Mouse (Mus musculus): ENCODE measurements at regions not wholly inside any gene's neighbourhood (a gene's known extent, or its start where the extent isn't known, plus 50 kb on each side); places are given as distances from the start of the nearest gene placed in this dataset.
A peak's percentile ranks its signal among the peaks of the same experiment; 100 is the strongest.

DNA sequence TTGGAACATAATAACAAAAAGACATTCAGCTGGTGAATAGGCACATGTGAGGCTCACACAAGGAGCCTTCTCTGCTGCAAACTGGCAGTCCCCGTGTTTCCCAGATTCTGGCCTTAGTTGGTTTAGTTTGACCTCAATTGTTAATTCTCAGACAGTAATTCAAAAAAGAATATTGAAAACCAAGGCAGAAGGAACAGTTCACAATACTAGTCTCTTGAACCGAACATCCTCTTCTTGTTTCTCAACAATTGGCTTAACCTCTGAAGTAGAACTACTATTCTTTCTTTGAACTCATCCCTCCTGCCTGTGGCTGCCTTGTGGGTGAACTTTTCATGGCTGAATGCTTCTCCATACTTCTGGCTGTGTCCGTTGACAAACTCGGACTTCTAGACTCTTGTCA, 110.4 kb upstream of the Neil3 start:
- no peak for DNase-seq (ENCODE audit: extremely low spot score in 1 of 2, low spot score in 1 of 2)

DNA sequence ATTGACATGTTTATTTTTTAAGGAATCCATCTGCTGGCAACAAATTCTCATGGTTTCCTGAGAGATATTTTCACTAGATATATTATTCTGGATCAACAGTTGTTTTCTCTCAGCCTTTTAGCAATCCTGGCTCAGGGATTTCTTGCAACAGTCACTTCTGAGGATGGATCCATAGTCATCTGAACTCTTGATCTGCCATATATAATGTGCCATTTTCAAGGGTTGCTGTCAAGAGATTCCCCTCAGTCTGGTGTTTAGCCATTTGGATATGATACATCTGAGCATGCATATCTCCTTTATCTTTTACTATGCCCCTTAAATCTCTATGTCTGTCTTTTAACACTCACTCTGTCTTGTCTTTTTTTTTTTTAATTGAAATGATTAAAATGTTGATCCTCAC, 130.3 kb upstream of the Neil3 start:
- no peak for DNase-seq (ENCODE audit: extremely low spot score in 1 of 2, low spot score in 1 of 2)

GRCm38 (mm10) chr8:53775511-53775910, 136.6 kb upstream of the Neil3 start:
- DNase-seq (ENCODE audit: extremely low spot score in 1 of 2, low spot score in 1 of 2): no peak

- DNase-seq (ENCODE audit: extremely low spot score in 1 of 2, low spot score in 1 of 2): no peak
Observed at GRCm38 (mm10) chr8:53780886-53781285, 142.0 kb upstream of the Neil3 start.

- DNase-seq (ENCODE audit: extremely low spot score in 1 of 2, low spot score in 1 of 2): no peak
Observed at GRCm38 (mm10) chr8:53781885-53782284, 143.0 kb upstream of the Neil3 start.

DNA sequence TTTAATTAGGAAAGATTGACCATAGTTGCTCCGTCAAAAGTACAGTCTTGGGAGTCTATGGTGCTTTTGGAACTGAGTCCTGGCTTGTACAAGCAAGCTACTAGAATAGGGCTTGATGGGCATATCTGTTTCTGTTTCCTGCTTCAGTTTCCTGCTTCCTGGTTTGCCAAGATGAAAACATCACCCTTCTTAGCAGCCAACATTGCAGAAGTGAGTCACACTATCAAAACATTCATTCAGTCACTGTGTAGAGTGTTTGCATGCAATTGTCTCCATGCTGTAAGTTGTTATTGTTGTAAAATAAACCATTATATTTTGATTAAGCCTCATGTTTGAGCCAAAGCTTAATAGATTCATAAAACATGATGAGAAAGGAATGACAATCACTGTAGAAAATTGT, 149.3 kb upstream of the Neil3 start:
- DNase-seq (ENCODE audit: extremely low spot score in 1 of 2, low spot score in 1 of 2): no peak

DNA sequence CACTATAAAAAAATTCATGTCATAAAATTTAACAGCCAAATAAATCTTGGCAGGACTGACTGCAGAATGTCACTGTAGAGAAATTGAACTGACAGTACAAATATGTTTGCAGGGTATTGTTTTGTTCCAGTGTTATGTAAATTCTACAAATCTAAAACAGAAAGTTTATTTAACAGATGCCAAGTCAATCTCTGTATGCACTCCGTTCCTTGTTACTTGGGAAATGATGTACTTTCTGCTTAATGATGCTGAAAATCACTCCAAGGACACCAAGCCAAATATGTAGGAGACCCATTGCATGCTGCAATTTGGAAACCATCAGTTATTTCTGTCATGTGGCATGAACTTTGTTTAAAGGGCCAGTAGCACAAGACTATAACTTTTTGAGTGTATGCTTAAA, 182.3 kb upstream of the Neil3 start:
- DNase-seq (ENCODE audit: extremely low spot score in 1 of 2, low spot score in 1 of 2): no peak

- no peak for DNase-seq (ENCODE audit: extremely low spot score in 1 of 2, low spot score in 1 of 2)
Observed at GRCm38 (mm10) chr8:53827395-53827794, 188.5 kb upstream of the Neil3 start.

DNA sequence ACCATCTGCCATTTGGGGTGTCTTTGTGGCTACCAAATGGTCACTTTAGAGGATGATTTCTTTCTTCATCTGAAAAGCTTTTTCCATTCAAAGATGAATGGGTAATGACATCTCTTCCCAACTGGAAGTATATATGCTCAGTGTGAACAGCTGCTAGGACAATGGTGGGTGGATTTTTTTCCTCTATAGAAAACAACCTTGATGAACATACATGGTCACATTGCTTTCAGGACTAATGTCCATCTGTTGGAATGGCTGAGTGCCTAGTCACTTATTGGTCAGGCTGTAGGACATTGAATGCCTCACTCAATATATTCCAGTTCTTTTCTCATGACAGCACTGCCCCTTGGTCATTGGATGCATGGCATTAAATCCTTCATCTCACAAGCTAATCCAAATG, 209.0 kb upstream of the Neil3 start:
- no peak for DNase-seq (ENCODE audit: extremely low spot score in 1 of 2, low spot score in 1 of 2)

- peak in 1 of 2 experiments; percentile 2 for DNase-seq (ENCODE audit: extremely low spot score in 1 of 2, low spot score in 1 of 2)
Observed at GRCm38 (mm10) chr8:53868567-53868966, 208.8 kb upstream of the Vegfc start.

DNA sequence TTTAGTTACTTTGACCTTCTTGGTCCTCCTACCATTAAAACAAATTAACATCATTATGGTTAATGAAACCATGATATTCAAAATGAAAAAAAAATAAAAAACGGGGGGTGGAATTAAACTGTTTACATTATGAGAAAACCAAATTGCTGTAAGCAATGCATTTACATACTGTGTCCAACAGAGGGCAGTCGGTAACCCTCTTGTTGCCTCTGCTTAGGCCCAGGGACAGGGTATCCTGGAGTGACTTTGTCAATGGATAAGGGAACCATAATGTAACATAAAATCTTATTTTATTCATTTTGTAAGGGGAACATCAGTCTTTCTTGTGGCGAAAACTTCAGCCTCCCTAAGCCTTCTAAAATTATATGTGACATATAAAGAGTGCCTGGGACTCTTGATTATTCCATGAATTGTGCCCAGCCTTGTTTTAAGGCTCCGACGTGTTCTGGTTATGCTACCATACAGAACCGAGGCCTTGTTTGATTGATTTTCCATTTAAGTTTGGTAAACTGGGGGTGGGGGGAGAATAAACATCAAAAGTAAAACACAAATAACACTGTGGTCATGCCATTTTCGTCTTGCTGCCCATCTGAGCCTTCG, 207.3 kb upstream of the Vegfc start:
- peak in 1 of 2 experiments; percentile 49 for DNase-seq (ENCODE audit: extremely low spot score in 1 of 2, low spot score in 1 of 2)

- DNase-seq (ENCODE audit: extremely low spot score in 1 of 2, low spot score in 1 of 2): no peak
Observed at GRCm38 (mm10) chr8:53872033-53872619, 205.3 kb upstream of the Vegfc start.

GRCm38 (mm10) chr8:53878846-53879245, 198.6 kb upstream of the Vegfc start:
- DNase-seq (ENCODE audit: extremely low spot score in 1 of 2, low spot score in 1 of 2): no peak

DNA sequence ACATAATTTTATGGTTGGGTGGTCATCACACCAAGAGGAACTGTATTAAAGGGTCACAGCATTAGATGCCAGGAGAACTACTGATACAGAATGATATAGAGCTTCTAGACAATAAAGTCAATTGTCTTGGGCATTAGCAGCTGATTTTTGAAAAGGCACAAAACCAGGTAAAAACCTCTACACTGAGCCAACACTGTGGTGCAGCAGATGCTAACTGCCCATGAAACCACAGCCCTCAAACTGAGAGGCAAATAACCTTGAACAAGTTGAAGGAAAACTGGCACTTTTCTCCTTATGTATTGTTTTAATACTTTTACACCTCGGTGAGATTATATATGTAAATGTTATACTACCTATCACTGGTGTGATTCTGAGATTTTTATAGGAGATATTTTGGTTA, 195.9 kb upstream of the Vegfc start:
- DNase-seq (ENCODE audit: extremely low spot score in 1 of 2, low spot score in 1 of 2): no peak

- DNase-seq (ENCODE audit: extremely low spot score in 1 of 2, low spot score in 1 of 2): peak in 1 of 2 experiments; percentile 15
Observed at GRCm38 (mm10) chr8:53892205-53892710, 185.1 kb upstream of the Vegfc start.

DNA sequence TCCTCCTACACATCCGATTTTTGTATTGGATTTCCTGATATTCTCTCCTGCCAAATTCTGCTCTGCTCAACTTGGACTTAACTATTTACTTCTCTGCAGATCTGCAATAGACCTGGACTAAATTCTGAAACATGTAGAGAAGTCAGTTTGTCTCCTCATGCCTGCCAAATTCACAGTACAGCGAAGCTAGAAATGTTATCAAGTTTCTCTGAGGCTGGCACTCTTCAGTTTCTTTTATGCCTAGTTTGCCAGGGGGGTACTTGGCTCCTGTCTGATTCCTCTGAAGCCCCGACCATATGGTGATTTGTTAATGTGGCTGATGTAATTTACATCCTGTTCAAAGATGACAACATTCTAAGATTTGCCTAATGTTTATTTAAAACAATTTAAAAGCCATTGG, 184.6 kb upstream of the Vegfc start:
- DNase-seq (ENCODE audit: extremely low spot score in 1 of 2, low spot score in 1 of 2): peak in 1 of 2 experiments; percentile 9

DNA sequence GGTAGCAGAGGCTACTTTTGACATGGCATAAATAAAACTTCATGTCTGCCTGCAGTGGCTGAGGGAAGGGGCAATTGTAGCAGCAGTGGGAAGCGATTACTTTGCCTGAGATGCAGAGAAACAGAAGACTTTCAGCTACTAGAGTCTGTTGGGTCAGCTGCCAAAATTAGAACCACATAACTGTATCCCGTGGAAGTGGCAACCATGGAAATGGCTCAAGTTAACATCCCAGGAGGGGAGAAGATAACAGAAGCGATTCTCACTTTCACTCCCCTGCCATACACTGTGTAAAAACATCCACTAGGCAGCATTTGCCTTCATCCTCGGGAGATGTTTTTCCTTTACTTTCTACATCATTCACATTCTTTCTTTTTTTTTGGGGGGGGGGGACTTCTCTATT, 155.1 kb upstream of the Vegfc start:
- no peak for DNase-seq (ENCODE audit: extremely low spot score in 1 of 2, low spot score in 1 of 2)

DNA sequence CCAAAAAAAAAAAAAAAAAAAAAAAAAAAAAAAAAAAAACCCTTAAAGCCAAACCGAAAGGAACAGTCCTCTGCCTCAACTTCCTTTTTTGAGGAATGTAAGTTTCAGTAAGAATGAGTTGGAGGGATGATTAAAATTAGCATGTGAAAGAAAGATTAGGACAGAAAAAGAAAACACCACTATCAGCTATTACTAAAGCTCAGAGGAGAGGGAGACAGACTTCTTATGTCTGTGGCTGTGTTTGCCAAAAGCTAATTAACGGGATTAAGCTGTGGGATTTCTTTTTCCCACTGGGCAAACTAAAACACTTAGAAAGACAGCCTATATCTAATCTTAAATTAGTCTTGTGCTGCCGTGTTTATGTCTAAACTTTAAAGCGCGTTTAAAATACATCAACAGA, 146.7 kb upstream of the Vegfc start:
- no peak for DNase-seq (ENCODE audit: extremely low spot score in 1 of 2, low spot score in 1 of 2)

DNA sequence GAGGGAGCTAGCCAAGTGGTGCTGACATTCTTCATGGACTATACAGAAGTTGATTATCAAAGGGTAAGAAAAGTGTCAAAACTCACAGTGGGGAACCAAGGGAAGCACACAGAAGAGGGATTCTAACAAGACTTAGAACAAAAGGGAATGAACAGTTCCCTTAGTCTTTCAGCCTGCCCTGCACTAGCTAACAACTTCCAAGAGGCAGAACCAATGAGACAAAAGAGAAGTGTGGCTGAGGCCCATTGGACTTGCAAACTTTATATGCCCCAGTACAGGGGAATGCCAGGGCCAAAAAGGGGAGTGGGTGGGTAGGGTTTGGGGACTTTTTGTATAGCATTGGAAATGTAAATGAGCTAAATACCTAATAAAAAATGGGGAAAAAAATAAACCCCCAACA, 139.0 kb upstream of the Vegfc start:
- no peak for DNase-seq (ENCODE audit: extremely low spot score in 1 of 2, low spot score in 1 of 2)

- no peak for DNase-seq (ENCODE audit: extremely low spot score in 1 of 2, low spot score in 1 of 2)
Observed at GRCm38 (mm10) chr8:53939519-53939918, 137.9 kb upstream of the Vegfc start.

GRCm38 (mm10) chr8:53941144-53941543, 136.3 kb upstream of the Vegfc start:
- DNase-seq (ENCODE audit: extremely low spot score in 1 of 2, low spot score in 1 of 2): no peak

- DNase-seq (ENCODE audit: extremely low spot score in 1 of 2, low spot score in 1 of 2): peak in 1 of 2 experiments; percentile 4
Observed at GRCm38 (mm10) chr8:53945561-53945960, 131.8 kb upstream of the Vegfc start.

- no peak for DNase-seq (ENCODE audit: extremely low spot score in 1 of 2, low spot score in 1 of 2)
Observed at GRCm38 (mm10) chr8:53947384-53947783, 130.0 kb upstream of the Vegfc start.

Data from frontal cortex, adult 2 months (tissue).